Mouse (Mus musculus): ENCODE measurements around the gene Baz1b.
"Not testable (repeated sequence)": the region's sequence is repeated elsewhere in the genome, so short reads cannot be mapped to it uniquely, and the experiment has no call there.

GRCm38 (mm10) chr5:135225879-135226278 is 38.8 kb downstream of the Baz1b start:
- TF ChIP-seq CTCF (IDR thresholded peaks at IDR 0.05; ENCODE audit: low read depth, low read length); POLR2A (IDR thresholded peaks at IDR 0.05; ENCODE audit: extremely low read depth, insufficient read depth, low read length): not testable (repeated sequence)

All from liver, adult 2 months (tissue).